Mouse (Mus musculus) thymus, postnatal 14 days (tissue): ENCODE measurements at regions not wholly inside any gene's neighbourhood (a gene's known extent, or its start where the extent isn't known, plus 50 kb on each side); places are given as distances from the start of the nearest gene placed in this dataset.
"Not testable (repeated sequence)": the region's sequence is repeated elsewhere in the genome, so short reads cannot be mapped to it uniquely, and the experiment has no call there.

Source experiments
- DNase-seq: peaks from one replicate; pipeline ENCODE4 v3.0.0; 2021

- DNase-seq = no peak
Measured at GRCm38 (mm10) chr16:55578686-55579085, 260.0 kb downstream of the Nfkbiz start.

- DNase-seq = not testable (repeated sequence)
Measured at GRCm38 (mm10) chr16:55575609-55576283, 263.0 kb downstream of the Nfkbiz start.

GRCm38 (mm10) chr16:55571106-55571505 lies 267.6 kb downstream of the Nfkbiz start:
- DNase-seq = no peak

GRCm38 (mm10) chr16:55570097-55570496 lies 268.6 kb downstream of the Nfkbiz start:
- DNase-seq = no peak

GRCm38 (mm10) chr16:55555821-55556535 lies 258.2 kb upstream of the Zpld1 start:
- no peak for DNase-seq

GRCm38 (mm10) chr16:55555224-55555623 lies 257.4 kb upstream of the Zpld1 start:
- no peak for DNase-seq

GRCm38 (mm10) chr16:55553896-55554295 lies 256.1 kb upstream of the Zpld1 start:
- no peak for DNase-seq

- no peak for DNase-seq
Measured at GRCm38 (mm10) chr16:55551348-55551747, 253.6 kb upstream of the Zpld1 start.

GRCm38 (mm10) chr16:55550649-55551312 lies 253.0 kb upstream of the Zpld1 start:
- no peak for DNase-seq

- DNase-seq = no peak
Measured at GRCm38 (mm10) chr16:55547095-55547494, 249.3 kb upstream of the Zpld1 start.

- no peak for DNase-seq
Measured at GRCm38 (mm10) chr16:55540336-55541015, 242.7 kb upstream of the Zpld1 start.

GRCm38 (mm10) chr16:55539179-55539578 lies 241.4 kb upstream of the Zpld1 start:
- DNase-seq = no peak

GRCm38 (mm10) chr16:55537548-55537947 lies 239.8 kb upstream of the Zpld1 start:
- no peak for DNase-seq

- DNase-seq = no peak
Measured at GRCm38 (mm10) chr16:55532686-55533085, 234.9 kb upstream of the Zpld1 start.

- DNase-seq = no peak
Measured at GRCm38 (mm10) chr16:55530844-55531243, 233.1 kb upstream of the Zpld1 start.

GRCm38 (mm10) chr16:55527680-55528079 lies 229.9 kb upstream of the Zpld1 start:
- DNase-seq = no peak

- DNase-seq = no peak
Measured at GRCm38 (mm10) chr16:55526230-55526842, 228.6 kb upstream of the Zpld1 start.

- DNase-seq = no peak
Measured at GRCm38 (mm10) chr16:55523264-55523663, 225.5 kb upstream of the Zpld1 start.

- no peak for DNase-seq
Measured at GRCm38 (mm10) chr16:55522283-55522682, 224.5 kb upstream of the Zpld1 start.

GRCm38 (mm10) chr16:55521421-55521971 lies 223.7 kb upstream of the Zpld1 start:
- DNase-seq = no peak

- DNase-seq = no peak
Measured at GRCm38 (mm10) chr16:55520077-55520476, 222.3 kb upstream of the Zpld1 start.

GRCm38 (mm10) chr16:55519646-55520045 lies 221.9 kb upstream of the Zpld1 start:
- no peak for DNase-seq

- no peak for DNase-seq
Measured at GRCm38 (mm10) chr16:55516994-55517393, 219.2 kb upstream of the Zpld1 start.
